Comparison of ENCODE assay signal across 8 mouse cellular contexts in genomic region chr11:100320172-100320630, GRCm38 (mm10). TPM values are rescaled to one million over a fixed set of nuclear protein-coding genes. Genes with fewer than 3 reads are reported as not detected.
DNase-seq lines count a peak whose midpoint lies in the region; ATAC-seq lines count a peak whose summit lies in the region.

No protein-coding gene starts in this region.

- no peaks in the 10 kb centered on the region for H3K27me3 ChIP-seq in heart, embryonic 14.5 days (ENCODE audit: control insufficient read depth, insufficient read depth, low read length)
- no peaks in the 10 kb centered on the region for H3K27me3 ChIP-seq in liver, embryonic 13.5 days
- H3K27me3 ChIP-seq in stomach, embryonic 16.5 days (ENCODE audit: control insufficient read depth, insufficient read depth, low read length), result no peaks in the 10 kb centered on the region

- H3K27ac ChIP-seq in brown adipose tissue, adult 24 weeks (replicated peaks; ENCODE audit: low read depth, low read length), result peak overlapping the region; percentile 92
- peak overlapping the region; percentile 86 to 99 for H3K27ac ChIP-seq in heart, embryonic 14.5 days (replicated peaks in 1 of 2; ENCODE audit: control insufficient read depth in 1 of 2, insufficient read depth in 1 of 2, low read depth in 2 of 2, low read length in 2 of 2)
- H3K27ac ChIP-seq in liver, embryonic 13.5 days, result peak overlapping the region; percentile 98
- H3K27ac ChIP-seq in stomach, embryonic 16.5 days (ENCODE audit: low read length), result peak overlapping the region; percentile 100

- no peaks in the 10 kb centered on the region for H3K9me3 ChIP-seq in heart, embryonic 14.5 days (ENCODE audit: control insufficient read depth, low read length)
- H3K9me3 ChIP-seq in liver, embryonic 13.5 days (replicated peaks), result no peaks in the 10 kb centered on the region
- no peaks in the 10 kb centered on the region for H3K9me3 ChIP-seq in stomach, embryonic 16.5 days (replicated peaks; ENCODE audit: control insufficient read depth, low read length)

- H3K4me1 ChIP-seq in brown adipose tissue, adult 24 weeks (ENCODE audit: control insufficient read depth, insufficient read depth, insufficient read length, low read length), result no peaks in the 10 kb centered on the region
- H3K4me1 ChIP-seq in heart, embryonic 14.5 days (ENCODE audit: control insufficient read depth in 2 of 2, insufficient read depth in 2 of 2, low read length in 2 of 2), result peaks cover 0 to 8% of the 10 kb centered on the region in 2 experiments; a peak in 1 of 4 replicates
- H3K4me1 ChIP-seq in liver, embryonic 13.5 days (replicated peaks), result peaks cover 37% of the 10 kb centered on the region
- H3K4me1 ChIP-seq in stomach, embryonic 16.5 days (ENCODE audit: control insufficient read depth, insufficient read depth, low read length), result peaks cover 3% of the 10 kb centered on the region

- ATAC-seq in heart, embryonic 14.5 days (ENCODE audit: insufficient number of reproducible peaks, insufficient read depth, low FRiP score, low read depth), result peak; percentile 88
- ATAC-seq in liver, embryonic 13.5 days (ENCODE audit: low read depth), result peak; percentile 80
- peak; percentile 91 for ATAC-seq in stomach, embryonic 16.5 days (ENCODE audit: insufficient read depth, low FRiP score)

- H3K4me2 ChIP-seq in heart, embryonic 14.5 days (ENCODE audit: low read length), result peak overlapping the region; percentile 89
- peak overlapping the region; percentile 82 for H3K4me2 ChIP-seq in liver, embryonic 13.5 days
- peak overlapping the region; percentile 84 for H3K4me2 ChIP-seq in stomach, embryonic 16.5 days (ENCODE audit: low read depth, low read length)

- peak overlapping the region; percentile 69 for H3K4me3 ChIP-seq in brown adipose tissue, adult 24 weeks (ENCODE audit: insufficient read depth, low read depth, low read length)
- peak overlapping the region; percentile 59 to 74 for H3K4me3 ChIP-seq in heart, embryonic 14.5 days (ENCODE audit: control insufficient read depth in 1 of 2, insufficient read depth in 1 of 2, low read depth in 1 of 2, low read length in 2 of 2)
- H3K4me3 ChIP-seq in liver, embryonic 13.5 days (replicated peaks), result peak overlapping the region; percentile 85
- H3K4me3 ChIP-seq in stomach, embryonic 16.5 days (replicated peaks; ENCODE audit: low read length), result peak overlapping the region; percentile 79

- under 1% methylated on average over 32 of the region's 40 CpGs for WGBS in heart, embryonic 14.5 days
- under 1% methylated on average over 40 of the region's 40 CpGs for WGBS in liver, embryonic 13.5 days (ENCODE audit: insufficient replicate concordance)
- WGBS in stomach, embryonic 16.5 days, result under 1% methylated on average over 40 of the region's 40 CpGs

- DNase-seq in CD4-positive, CD25-positive, alpha-beta regulatory T cell, adult 2 months (ENCODE audit: low read depth, low spot score), result peak; percentile 99
- DNase-seq in fat pad, adult 2 months (ENCODE audit: extremely low read depth, low read depth, low spot score), result peak; percentile 49
- DNase-seq in kidney, postnatal 14 days, result peak; percentile 97
- peak; percentile 95 for DNase-seq in liver, embryonic 13.5 days
- DNase-seq in neural tube, embryonic 10.5 days (ENCODE audit: extremely low spot score, low spot score), result peak; percentile 98

- H3K9ac ChIP-seq in heart, embryonic 14.5 days (ENCODE audit: low read length), result peak overlapping the region; percentile 95
- peak overlapping the region; percentile 98 for H3K9ac ChIP-seq in liver, embryonic 13.5 days
- H3K9ac ChIP-seq in stomach, embryonic 16.5 days (ENCODE audit: low read length), result peak overlapping the region; percentile 98

- H3K36me3 ChIP-seq in heart, embryonic 14.5 days (ENCODE audit: control insufficient read depth, insufficient read depth, low read length), result peaks cover 22% of the 10 kb centered on the region
- peaks cover 25% of the 10 kb centered on the region for H3K36me3 ChIP-seq in liver, embryonic 13.5 days
- H3K36me3 ChIP-seq in stomach, embryonic 16.5 days (ENCODE audit: control insufficient read depth, insufficient read depth, low read length), result peaks cover 14% of the 10 kb centered on the region

RNA-seq across cellular contexts. Expression of gene Eif1, which starts 0.5 kb away (rescaled TPM):
- 1,185 and 1,317 TPM in 2 replicates for polyA plus RNA-seq in brown adipose tissue, adult 24 weeks (2012; ENCODE audit: insufficient read depth, insufficient read length, missing spikeins)
- 1,807 and 1,900 TPM in 2 replicates for polyA plus RNA-seq in heart, embryonic 14.5 days (2014; fragmentation: Nextera tagmentation; extraction: Ambion mirVana)
- 1,883 and 1,943 TPM in 2 replicates for polyA plus RNA-seq in liver, embryonic 13.5 days (2015; fragmentation: Nextera tagmentation; extraction: Ambion mirVana)
- polyA plus RNA-seq in stomach, embryonic 16.5 days (2015; fragmentation: Nextera tagmentation; extraction: Ambion mirVana), result 1,614 and 1,638 TPM in 2 replicates

RNA-seq across cellular contexts. Expression of gene Gast, which starts 14.0 kb away (rescaled TPM):
- polyA plus RNA-seq in brown adipose tissue, adult 24 weeks (2012; ENCODE audit: insufficient read depth, insufficient read length, missing spikeins), result not detected in 2 replicates
- not detected in 2 replicates for polyA plus RNA-seq in heart, embryonic 14.5 days (2014; fragmentation: Nextera tagmentation; extraction: Ambion mirVana)
- not detected in 2 replicates for polyA plus RNA-seq in liver, embryonic 13.5 days (2015; fragmentation: Nextera tagmentation; extraction: Ambion mirVana)
- 10.8 and 13.3 TPM in 2 replicates for polyA plus RNA-seq in stomach, embryonic 16.5 days (2015; fragmentation: Nextera tagmentation; extraction: Ambion mirVana)

RNA-seq across cellular contexts. Expression of gene Hap1, which starts 35.7 kb away (rescaled TPM):
- not detected in 2 replicates for polyA plus RNA-seq in brown adipose tissue, adult 24 weeks (2012; ENCODE audit: insufficient read depth, insufficient read length, missing spikeins)
- polyA plus RNA-seq in heart, embryonic 14.5 days (2014; fragmentation: Nextera tagmentation; extraction: Ambion mirVana), result 3.4 and 4.3 TPM in 2 replicates
- 0.37 and 0.50 TPM in 2 replicates for polyA plus RNA-seq in liver, embryonic 13.5 days (2015; fragmentation: Nextera tagmentation; extraction: Ambion mirVana)
- 13.2 and 13.5 TPM in 2 replicates for polyA plus RNA-seq in stomach, embryonic 16.5 days (2015; fragmentation: Nextera tagmentation; extraction: Ambion mirVana)

RNA-seq across cellular contexts. Expression of gene Krt42, which starts 50.5 kb away (rescaled TPM):
- polyA plus RNA-seq in brown adipose tissue, adult 24 weeks (2012; ENCODE audit: insufficient read depth, insufficient read length, missing spikeins), result not detected in 2 replicates
- polyA plus RNA-seq in heart, embryonic 14.5 days (2014; fragmentation: Nextera tagmentation; extraction: Ambion mirVana), result not detected in 2 replicates
- not detected in 2 replicates for polyA plus RNA-seq in liver, embryonic 13.5 days (2015; fragmentation: Nextera tagmentation; extraction: Ambion mirVana)
- polyA plus RNA-seq in stomach, embryonic 16.5 days (2015; fragmentation: Nextera tagmentation; extraction: Ambion mirVana), result not detected in 2 replicates

RNA-seq across cellular contexts. Expression of gene Krt17, which starts 59.4 kb away (rescaled TPM):
- not detected in 2 replicates for polyA plus RNA-seq in brown adipose tissue, adult 24 weeks (2012; ENCODE audit: insufficient read depth, insufficient read length, missing spikeins)
- polyA plus RNA-seq in heart, embryonic 14.5 days (2014; fragmentation: Nextera tagmentation; extraction: Ambion mirVana), result 1.4 TPM in 2 replicates
- 0.41 and 0.62 TPM in 2 replicates for polyA plus RNA-seq in liver, embryonic 13.5 days (2015; fragmentation: Nextera tagmentation; extraction: Ambion mirVana)
- 34.0 and 45.6 TPM in 2 replicates for polyA plus RNA-seq in stomach, embryonic 16.5 days (2015; fragmentation: Nextera tagmentation; extraction: Ambion mirVana)

Comparison
In these comparisons a context has a peak if more than half of its experiments do, and no peak if none do; other contexts are left out.
1. Peak in every context shown above with its lines: DNase-seq, ATAC-seq, H3K4me3 ChIP-seq and H3K27ac ChIP-seq.
2. DNase-seq: peak in every context shown above with its lines; median percentile 99 in CD4-positive, CD25-positive, alpha-beta regulatory T cell, adult 2 months; 98 in neural tube, embryonic 10.5 days; 97 in kidney, postnatal 14 days; 95 in liver, embryonic 13.5 days; 49 in fat pad, adult 2 months.
3. RNA of gene Gast, which starts 14.0 kb away (polyA plus RNA-seq): 10.8 to 13.3 TPM in stomach, embryonic 16.5 days; not detected in brown adipose tissue, adult 24 weeks, not detected in heart, embryonic 14.5 days and not detected in liver, embryonic 13.5 days; every median in the first group is over 10 times any median in the second.